Mouse (Mus musculus) heart, embryonic 10.5 days (tissue): ENCODE results near the gene Gm47996. TPM values are rescaled to one million over a fixed set of nuclear protein-coding genes. Genes with fewer than 3 reads are reported as not detected.

Source experiments
- DNase-seq: peaks from one replicate; pipeline ENCODE4 v3.0.0-alpha.2; 2017; ENCODE audit warnings: low spot score
- H3K27ac ChIP-seq: fragments of 300-500 bp; sonication (generic); 2 replicates; pipeline ENCODE4 v1.5.1; 2016; ENCODE audit warnings: mild to moderate bottlenecking
- H3K27me3 ChIP-seq: fragments of 300-500 bp; sonication (generic); 2 replicates; pipeline ENCODE4 v1.6.1; 2016; ENCODE audit warnings: mild to moderate bottlenecking; ENCODE audit not compliant: poor library complexity, insufficient read depth, severe bottlenecking
- H3K36me3 ChIP-seq: fragments of 300-500 bp; sonication (generic); 2 replicates; pipeline ENCODE4 v1.6.1; 2016; ENCODE audit warnings: mild to moderate bottlenecking, moderate library complexity
- H3K4me1 ChIP-seq: fragments of 300-500 bp; sonication (generic); 2 replicates; pipeline ENCODE4 v1.6.1; 2016; ENCODE audit warnings: mild to moderate bottlenecking
- H3K4me3 ChIP-seq: fragments of 300-500 bp; sonication (generic); 2 replicates; pipeline ENCODE4 v1.5.1; 2016; ENCODE audit warnings: mild to moderate bottlenecking, moderate library complexity
- H3K9me3 ChIP-seq: fragments of 300-500 bp; sonication (generic); 2 replicates; pipeline ENCODE4 v1.6.1; 2016; ENCODE audit warnings: mild to moderate bottlenecking, moderate library complexity
- WGBS: fragments of 180-500 bp; shearing (Covaris S2); methylation state at CpG from one replicate; pipeline ENCODE4 v1.1.7; 2016; 5-methylcytosine and 5-hydroxymethylcytosine counted together
- polyA plus RNA-seq: library from polyadenylated mRNA; unstranded; fragments of >200 nt; fragmentation: Nextera tagmentation; extraction: Ambion mirVana; gene quantifications from 2 replicates; pipeline ENCODE4 v1.2.1, GENCODE M21; 2016

Gene Gm47996
- polyA plus RNA-seq, 1 experiment from 2014 or later, result not detected

GRCm38 (mm10) chr1:151216417-151216816, 6.5 kb downstream of the Gm47996 start:
- H3K27me3 ChIP-seq, result no peaks in the 10 kb centered on the region
- H3K9me3 ChIP-seq, result no peaks in the 10 kb centered on the region
- no peak overlapping the region for H3K27ac ChIP-seq
- H3K36me3 ChIP-seq, result no peaks in the 10 kb centered on the region
- no peak overlapping the region for H3K4me3 ChIP-seq
- DNase-seq, result no peak
- 80% methylated on average over 3 of the region's 3 CpGs for WGBS
- H3K4me1 ChIP-seq, result no peaks in the 10 kb centered on the region

- Histone ChIP-seq H3K9me3 (no peaks in the 10 kb centered on the region), H3K4me1 (peaks cover 11% of the 10 kb centered on the region; the same call in 1 of the 2 replicates), H3K4me3 (no peak overlapping the region), H3K27me3 (no peaks in the 10 kb centered on the region), H3K36me3 (no peaks in the 10 kb centered on the region), H3K27ac (no peak overlapping the region)
- DNase-seq, result no peak
- 90% methylated on average over 5 of the region's 5 CpGs for WGBS
These were observed 9.1 kb downstream of the Gm47996 start for GRCm38 (mm10) chr1:151219045-151219444.

GRCm38 (mm10) chr1:151220098-151220497, 10.2 kb downstream of the Gm47996 start:
- Histone ChIP-seq H3K36me3 (no peaks in the 10 kb centered on the region), H3K27me3 (no peaks in the 10 kb centered on the region), H3K4me1 (peaks cover 11% of the 10 kb centered on the region; the same call in 1 of the 2 replicates), H3K27ac (no peak overlapping the region), H3K9me3 (no peaks in the 10 kb centered on the region), H3K4me3 (no peak overlapping the region)
- DNase-seq, result peak; percentile 11
- WGBS, result 68% methylated on average over 7 of the region's 7 CpGs

GRCm38 (mm10) chr1:151222561-151223267, 12.8 kb downstream of the Gm47996 start:
- no peaks in the 10 kb centered on the region for H3K36me3 ChIP-seq
- H3K4me3 ChIP-seq, result no peak overlapping the region
- H3K9me3 ChIP-seq, result no peaks in the 10 kb centered on the region
- H3K27ac ChIP-seq, result no peak overlapping the region
- peak; percentile 72 for DNase-seq
- peaks cover 11% of the 10 kb centered on the region; the same call in 1 of the 2 replicates for H3K4me1 ChIP-seq
- WGBS, result 81% methylated on average over 10 of the region's 10 CpGs
- H3K27me3 ChIP-seq, result no peaks in the 10 kb centered on the region

GRCm38 (mm10) chr1:151223377-151223776, 13.4 kb downstream of the Gm47996 start:
- DNase-seq, result peak; percentile 58
- Histone ChIP-seq H3K4me1 (peaks cover 11% of the 10 kb centered on the region; the same call in 1 of the 2 replicates), H3K4me3 (no peak overlapping the region), H3K9me3 (no peaks in the 10 kb centered on the region), H3K27ac (no peak overlapping the region), H3K36me3 (no peaks in the 10 kb centered on the region), H3K27me3 (no peaks in the 10 kb centered on the region)
- WGBS, result 25% methylated on average over 1 of the region's 1 CpGs

- Histone ChIP-seq H3K27ac (no peak overlapping the region), H3K9me3 (no peaks in the 10 kb centered on the region), H3K36me3 (no peaks in the 10 kb centered on the region), H3K4me3 (no peak overlapping the region), H3K27me3 (no peaks in the 10 kb centered on the region), H3K4me1 (peaks cover 11% of the 10 kb centered on the region; the same call in 1 of the 2 replicates)
- WGBS, result 85% methylated on average over 1 of the region's 1 CpGs
- no peak for DNase-seq
These were observed 14.6 kb downstream of the Gm47996 start for GRCm38 (mm10) chr1:151224536-151224935.

- no peaks in the 10 kb centered on the region for H3K27me3 ChIP-seq
These were observed 17.6 kb downstream of the Gm47996 start for GRCm38 (mm10) chr1:151227506-151227905.

GRCm38 (mm10) chr1:151228320-151228989, 18.5 kb downstream of the Gm47996 start:
- WGBS, result 86% methylated on average over 1 of the region's 1 CpGs
- H3K27me3 ChIP-seq, result no peaks in the 10 kb centered on the region
- no peaks in the 10 kb centered on the region for H3K9me3 ChIP-seq

More at GRCm38 (mm10) chr1:151227506-151227905, 17.6 kb downstream of the Gm47996 start:
- Histone ChIP-seq H3K36me3 (no peaks in the 10 kb centered on the region), H3K27ac (no peak overlapping the region), H3K4me3 (no peak overlapping the region), H3K9me3 (no peaks in the 10 kb centered on the region), H3K4me1 (peaks cover 11% of the 10 kb centered on the region; the same call in 1 of the 2 replicates)
- DNase-seq, result no peak
- WGBS, result 82% methylated on average over 8 of the region's 8 CpGs

GRCm38 (mm10) chr1:151232346-151232745, 22.4 kb downstream of the Gm47996 start:
- Histone ChIP-seq H3K4me1 (peaks cover 10% of the 10 kb centered on the region), H3K9me3 (no peaks in the 10 kb centered on the region), H3K4me3 (no peak overlapping the region), H3K27me3 (no peaks in the 10 kb centered on the region), H3K36me3 (no peaks in the 10 kb centered on the region), H3K27ac (no peak overlapping the region)
- 83% methylated on average over 3 of the region's 3 CpGs for WGBS
- no peak for DNase-seq

More at GRCm38 (mm10) chr1:151228320-151228989, 18.5 kb downstream of the Gm47996 start:
- no peak for DNase-seq
- H3K4me3 ChIP-seq, result no peak overlapping the region
- no peak overlapping the region for H3K27ac ChIP-seq
- H3K36me3 ChIP-seq, result no peaks in the 10 kb centered on the region
- H3K4me1 ChIP-seq, result peaks cover 2% of the 10 kb centered on the region; the same call in 1 of the 2 replicates

GRCm38 (mm10) chr1:151233756-151234155, 23.8 kb downstream of the Gm47996 start:
- 75% methylated on average over 3 of the region's 3 CpGs for WGBS
- Histone ChIP-seq H3K4me1 (peaks cover 10% of the 10 kb centered on the region), H3K27ac (no peak overlapping the region), H3K27me3 (no peaks in the 10 kb centered on the region), H3K9me3 (no peaks in the 10 kb centered on the region), H3K36me3 (no peaks in the 10 kb centered on the region), H3K4me3 (no peak overlapping the region)
- no peak for DNase-seq

- H3K27ac ChIP-seq, result peak overlapping the region; percentile 18; the same call in 1 of the 2 replicates
- no peak for DNase-seq
These were observed 25.6 kb downstream of the Gm47996 start for GRCm38 (mm10) chr1:151235574-151235973.

GRCm38 (mm10) chr1:151236141-151236930, 26.4 kb downstream of the Gm47996 start:
- Histone ChIP-seq H3K4me3 (no peak overlapping the region), H3K36me3 (no peaks in the 10 kb centered on the region), H3K27me3 (no peaks in the 10 kb centered on the region), H3K9me3 (no peaks in the 10 kb centered on the region), H3K4me1 (peaks cover 14% of the 10 kb centered on the region), H3K27ac (peak overlapping the region; percentile 18; the same call in 1 of the 2 replicates)
- 56% methylated on average over 13 of the region's 13 CpGs for WGBS
- no peak for DNase-seq

More at GRCm38 (mm10) chr1:151235574-151235973, 25.6 kb downstream of the Gm47996 start:
- H3K27me3 ChIP-seq, result no peaks in the 10 kb centered on the region
- H3K9me3 ChIP-seq, result no peaks in the 10 kb centered on the region
- H3K4me1 ChIP-seq, result peaks cover 14% of the 10 kb centered on the region
- WGBS, result 45% methylated on average over 2 of the region's 2 CpGs
- H3K4me3 ChIP-seq, result no peak overlapping the region
- no peaks in the 10 kb centered on the region for H3K36me3 ChIP-seq
